Mouse (Mus musculus) intestine, embryonic 15.5 days (tissue): ENCODE data around the gene Umad1. TPM values are rescaled to one million over a fixed set of nuclear protein-coding genes. Genes with fewer than 3 reads are reported as not detected.

Experiments
- ATAC-seq: fragments of 200-750 bp; cut with Nextera tagmentation; 2 replicates; pipeline ENCODE4 v1.8.0; 2017; ENCODE audit warnings: moderate TSS enrichment, moderate library complexity
- H3K27ac ChIP-seq: fragments of 300-500 bp; sonication (generic); 2 replicates; pipeline ENCODE4 v1.5.1; 2015; ENCODE audit warnings: mild to moderate bottlenecking, inconsistent platforms
- H3K27me3 ChIP-seq: fragments of 300-500 bp; sonication (generic); replicated peaks from 2 replicates; pipeline ENCODE4 v1.6.1; 2015; ENCODE audit warnings: inconsistent platforms
- H3K36me3 ChIP-seq: fragments of 300-500 bp; sonication (generic); 2 replicates; pipeline ENCODE4 v1.6.1; 2015; ENCODE audit warnings: inconsistent platforms
- H3K4me1 ChIP-seq: fragments of 300-500 bp; sonication (generic); replicated peaks from 2 replicates; pipeline ENCODE4 v1.6.1; 2015; ENCODE audit warnings: inconsistent platforms
- H3K4me2 ChIP-seq: fragments of 300-500 bp; sonication (generic); replicated peaks from 2 replicates; pipeline ENCODE4 v1.6.1; 2015; ENCODE audit warnings: mild to moderate bottlenecking, inconsistent platforms
- H3K4me3 ChIP-seq: fragments of 300-500 bp; sonication (generic); replicated peaks from 2 replicates; pipeline ENCODE4 v1.5.1; 2015; ENCODE audit warnings: inconsistent platforms
- H3K9ac ChIP-seq: fragments of 300-500 bp; sonication (generic); 2 replicates; pipeline ENCODE4 v1.6.1; 2015; ENCODE audit warnings: inconsistent platforms
- H3K9me3 ChIP-seq: fragments of 300-500 bp; sonication (generic); 2 replicates; pipeline ENCODE4 v1.6.1; 2016; ENCODE audit warnings: inconsistent platforms
- WGBS: fragments of 180-500 bp; shearing (Covaris S2); methylation state at CpG from one replicate; pipeline ENCODE4 v1.1.7; 2015; 5-methylcytosine and 5-hydroxymethylcytosine counted together
- polyA plus RNA-seq: library from polyadenylated mRNA; unstranded; fragments of >200 nt; fragmentation: Nextera tagmentation; extraction: Ambion mirVana; gene quantifications from 2 replicates; pipeline ENCODE4 v1.2.1, GENCODE M21; 2015

The Umad1 gene
- polyA plus RNA-seq, 1 experiment from 2014 or later = 25.5 TPM

DNA sequence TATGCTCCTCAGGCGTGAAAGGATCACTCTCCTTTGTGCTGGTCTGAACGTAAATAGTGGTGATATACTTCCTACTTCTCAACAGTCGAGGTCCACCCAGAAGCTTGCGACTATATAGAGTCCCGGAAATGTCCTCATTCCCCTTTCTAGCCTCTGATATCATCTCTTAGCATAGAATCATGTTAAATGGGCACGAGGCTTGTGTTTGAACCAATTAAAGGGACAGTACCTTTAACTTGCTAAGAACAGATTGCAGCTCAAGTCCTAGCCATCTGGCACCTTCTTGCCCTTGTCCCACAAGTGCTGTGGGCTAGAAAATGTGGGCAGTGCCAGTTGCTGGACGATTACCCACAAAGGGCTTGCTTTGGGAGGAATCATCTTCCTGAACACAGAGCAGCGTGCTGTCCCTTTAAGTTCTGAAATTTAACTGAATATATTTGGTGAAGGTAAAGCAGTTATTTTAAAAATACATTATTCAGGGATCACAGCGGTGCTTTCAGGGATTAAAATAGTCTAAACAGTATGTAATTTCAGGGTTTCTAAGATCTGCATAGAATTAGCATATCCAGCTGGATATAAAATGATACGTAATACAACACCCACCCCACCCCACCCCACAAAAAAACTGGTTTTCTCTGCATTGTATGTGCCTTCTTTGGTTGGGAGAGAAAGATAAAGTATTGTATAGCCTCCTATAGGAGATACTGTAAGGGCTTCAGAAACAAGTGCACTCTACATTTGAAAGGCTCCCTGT lies 153.9 kb downstream of the Umad1 start:
- 77% methylated on average over 10 of the region's 10 CpGs for WGBS
- Histone ChIP-seq H3K4me3 (no peak overlapping the region), H3K36me3 (no peaks in the 10 kb centered on the region), H3K9me3 (no peaks in the 10 kb centered on the region), H3K27ac (no peak overlapping the region), H3K4me2 (no peak overlapping the region), H3K9ac (no peak overlapping the region), H3K4me1 (no peaks in the 10 kb centered on the region), H3K27me3 (no peaks in the 10 kb centered on the region)
- ATAC-seq = no peak

DNA sequence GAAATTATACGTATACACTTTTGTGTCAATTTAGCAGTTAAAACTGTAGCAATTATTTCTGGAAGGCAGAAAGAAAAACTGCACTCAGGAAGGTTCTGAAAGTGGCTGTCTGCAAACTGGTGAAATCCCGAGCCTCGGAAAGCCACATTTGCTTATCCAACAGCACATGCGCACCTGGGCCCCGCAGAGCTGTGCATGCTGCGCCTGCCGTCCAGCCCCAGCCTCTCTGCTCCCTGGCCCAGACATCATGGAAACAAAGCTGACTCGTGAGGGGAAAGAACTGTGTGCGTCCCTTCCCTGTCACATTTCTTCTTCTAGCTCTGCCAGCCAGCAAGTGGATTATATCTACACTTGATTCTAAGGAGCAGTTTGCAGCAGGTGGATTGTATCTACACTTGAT lies 154.9 kb downstream of the Umad1 start:
- 63% methylated on average over 9 of the region's 9 CpGs for WGBS
- no peaks in the 10 kb centered on the region for H3K27me3 ChIP-seq
- no peaks in the 10 kb centered on the region for H3K4me1 ChIP-seq
- no peak for ATAC-seq
- H3K9ac ChIP-seq = no peak overlapping the region
- no peak overlapping the region for H3K4me3 ChIP-seq
- H3K4me2 ChIP-seq = no peak overlapping the region
- H3K36me3 ChIP-seq = no peaks in the 10 kb centered on the region
- H3K27ac ChIP-seq = no peak overlapping the region
- H3K9me3 ChIP-seq = no peaks in the 10 kb centered on the region

GRCm38 (mm10) chr6:8415823-8416222 lies 156.7 kb downstream of the Umad1 start:
- no peak overlapping the region for H3K27ac ChIP-seq
- no peaks in the 10 kb centered on the region for H3K36me3 ChIP-seq
- no peaks in the 10 kb centered on the region for H3K9me3 ChIP-seq
- WGBS = 95% methylated on average over 5 of the region's 5 CpGs
- no peaks in the 10 kb centered on the region for H3K4me1 ChIP-seq
- H3K27me3 ChIP-seq = no peaks in the 10 kb centered on the region
- no peak overlapping the region for H3K9ac ChIP-seq
- ATAC-seq = no peak
- H3K4me2 ChIP-seq = no peak overlapping the region
- no peak overlapping the region for H3K4me3 ChIP-seq

GRCm38 (mm10) chr6:8416802-8417569 lies 157.9 kb downstream of the Umad1 start:
- Histone ChIP-seq H3K9ac (no peak overlapping the region), H3K4me2 (no peak overlapping the region), H3K9me3 (no peaks in the 10 kb centered on the region), H3K4me1 (no peaks in the 10 kb centered on the region), H3K27me3 (no peaks in the 10 kb centered on the region), H3K36me3 (no peaks in the 10 kb centered on the region), H3K27ac (no peak overlapping the region), H3K4me3 (no peak overlapping the region)
- ATAC-seq = no peak
- WGBS = 53% methylated on average over 8 of the region's 8 CpGs

DNA sequence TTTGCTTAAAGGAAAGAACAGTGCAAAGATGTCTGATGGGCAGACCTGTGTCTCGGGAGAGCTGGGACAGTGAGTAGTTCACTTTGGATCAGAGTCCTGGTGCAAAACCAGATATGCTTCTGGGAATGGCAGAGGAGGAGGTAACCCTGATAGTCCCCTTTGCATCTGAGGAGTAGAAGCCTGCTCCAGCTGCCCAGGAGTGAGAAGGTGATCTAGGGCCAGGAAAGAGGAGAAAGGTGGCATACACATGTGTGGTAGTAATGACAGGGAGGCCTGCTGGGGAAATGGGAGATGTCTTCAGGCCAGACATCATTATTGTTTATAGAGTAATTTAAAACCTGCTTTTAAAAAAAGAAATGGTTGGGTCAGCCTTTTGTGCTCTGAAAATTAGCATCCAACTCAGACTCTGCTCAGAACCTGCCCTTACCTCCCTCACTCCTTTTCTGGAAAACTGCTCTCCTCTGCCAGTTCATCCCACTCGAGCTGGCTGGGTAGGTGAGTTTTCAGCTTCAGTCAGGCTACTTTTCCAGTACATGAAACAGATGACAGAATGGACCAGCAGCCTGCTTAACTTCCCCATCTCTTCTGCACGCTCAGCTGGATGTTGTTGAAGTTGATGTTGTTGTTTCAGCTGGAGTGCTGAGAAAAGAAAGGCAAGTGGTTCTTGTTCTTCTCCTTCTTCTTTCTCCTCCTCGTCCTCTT lies 160.5 kb downstream of the Umad1 start:
- Histone ChIP-seq H3K27ac (no peak overlapping the region), H3K9ac (no peak overlapping the region), H3K4me3 (no peak overlapping the region), H3K4me1 (no peaks in the 10 kb centered on the region), H3K27me3 (no peaks in the 10 kb centered on the region), H3K36me3 (no peaks in the 10 kb centered on the region), H3K9me3 (no peaks in the 10 kb centered on the region), H3K4me2 (no peak overlapping the region)
- 66% methylated on average over 4 of the region's 4 CpGs for WGBS
- ATAC-seq = no peak

DNA sequence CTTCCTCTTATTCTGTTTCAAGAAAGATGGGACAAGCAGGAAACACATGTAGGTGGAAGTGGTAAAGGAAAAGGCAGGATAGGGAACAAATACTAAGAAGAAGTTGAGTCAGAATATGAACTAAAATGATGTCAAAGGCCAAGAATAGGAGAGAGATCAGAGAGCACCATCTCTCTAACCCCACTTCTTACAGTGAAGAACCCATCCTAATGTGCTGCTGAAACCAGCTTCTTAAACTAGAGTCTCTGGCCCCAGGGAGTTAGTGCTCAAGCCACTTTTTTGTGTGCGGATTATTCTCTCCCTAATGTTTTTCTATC lies 161.1 kb downstream of the Umad1 start:
- Histone ChIP-seq H3K36me3 (no peaks in the 10 kb centered on the region), H3K9me3 (no peaks in the 10 kb centered on the region), H3K9ac (no peak overlapping the region), H3K4me1 (no peaks in the 10 kb centered on the region), H3K27ac (no peak overlapping the region), H3K4me2 (no peak overlapping the region), H3K27me3 (no peaks in the 10 kb centered on the region), H3K4me3 (no peak overlapping the region)
- no peak for ATAC-seq
- WGBS = 100% methylated on average over 1 of the region's 1 CpGs

GRCm38 (mm10) chr6:8421421-8421820 lies 162.3 kb downstream of the Umad1 start:
- ATAC-seq = peak; percentile 66; the same call in 1 of the 2 replicates
- no peak overlapping the region for H3K9ac ChIP-seq
- WGBS = 72% methylated on average over 5 of the region's 5 CpGs
- H3K4me1 ChIP-seq = no peaks in the 10 kb centered on the region
- no peak overlapping the region for H3K4me2 ChIP-seq
- H3K27me3 ChIP-seq = no peaks in the 10 kb centered on the region
- H3K4me3 ChIP-seq = no peak overlapping the region
- H3K9me3 ChIP-seq = no peaks in the 10 kb centered on the region
- H3K27ac ChIP-seq = no peak overlapping the region
- H3K36me3 ChIP-seq = no peaks in the 10 kb centered on the region

- WGBS = 88% methylated on average over 10 of the region's 10 CpGs
- Histone ChIP-seq H3K4me2 (no peak overlapping the region), H3K27ac (no peak overlapping the region), H3K9me3 (no peaks in the 10 kb centered on the region), H3K27me3 (no peaks in the 10 kb centered on the region), H3K36me3 (no peaks in the 10 kb centered on the region), H3K4me3 (no peak overlapping the region), H3K4me1 (no peaks in the 10 kb centered on the region), H3K9ac (no peak overlapping the region)
- no peak for ATAC-seq
Measured at GRCm38 (mm10) chr6:8421959-8422581, 163.0 kb downstream of the Umad1 start.

DNA sequence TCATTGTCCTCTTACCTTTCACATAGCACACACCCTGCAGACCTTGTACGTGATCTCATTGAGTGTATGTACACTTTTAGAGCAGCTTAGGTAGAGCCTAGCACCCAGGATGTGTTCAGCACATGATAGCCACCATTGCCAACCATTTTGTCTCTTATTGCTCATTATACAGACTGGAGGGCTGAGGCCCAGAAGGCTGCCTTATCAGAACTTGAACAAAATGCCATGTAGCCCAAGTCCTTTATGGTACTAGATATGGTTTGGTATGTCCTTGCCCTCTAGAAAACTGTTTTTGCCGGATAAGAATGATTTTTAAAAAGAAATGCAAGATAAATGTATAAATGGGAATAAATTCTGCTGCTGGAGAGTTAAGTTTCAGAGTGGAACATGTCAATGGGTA lies 164.1 kb downstream of the Umad1 start:
- Histone ChIP-seq H3K36me3 (no peaks in the 10 kb centered on the region), H3K9me3 (no peaks in the 10 kb centered on the region), H3K4me1 (no peaks in the 10 kb centered on the region), H3K27me3 (no peaks in the 10 kb centered on the region), H3K4me2 (no peak overlapping the region), H3K27ac (no peak overlapping the region), H3K9ac (no peak overlapping the region), H3K4me3 (no peak overlapping the region)
- no peak for ATAC-seq
- WGBS = 92% methylated on average over 2 of the region's 2 CpGs

GRCm38 (mm10) chr6:8427692-8428091 lies 168.6 kb downstream of the Umad1 start:
- H3K27me3 ChIP-seq = no peaks in the 10 kb centered on the region
- no peak overlapping the region for H3K4me3 ChIP-seq
- no peaks in the 10 kb centered on the region for H3K36me3 ChIP-seq
- H3K9ac ChIP-seq = no peak overlapping the region
- ATAC-seq = no peak
- H3K4me2 ChIP-seq = no peak overlapping the region
- 62% methylated on average over 5 of the region's 5 CpGs for WGBS
- H3K9me3 ChIP-seq = no peaks in the 10 kb centered on the region
- H3K4me1 ChIP-seq = no peaks in the 10 kb centered on the region
- no peak overlapping the region for H3K27ac ChIP-seq

DNA sequence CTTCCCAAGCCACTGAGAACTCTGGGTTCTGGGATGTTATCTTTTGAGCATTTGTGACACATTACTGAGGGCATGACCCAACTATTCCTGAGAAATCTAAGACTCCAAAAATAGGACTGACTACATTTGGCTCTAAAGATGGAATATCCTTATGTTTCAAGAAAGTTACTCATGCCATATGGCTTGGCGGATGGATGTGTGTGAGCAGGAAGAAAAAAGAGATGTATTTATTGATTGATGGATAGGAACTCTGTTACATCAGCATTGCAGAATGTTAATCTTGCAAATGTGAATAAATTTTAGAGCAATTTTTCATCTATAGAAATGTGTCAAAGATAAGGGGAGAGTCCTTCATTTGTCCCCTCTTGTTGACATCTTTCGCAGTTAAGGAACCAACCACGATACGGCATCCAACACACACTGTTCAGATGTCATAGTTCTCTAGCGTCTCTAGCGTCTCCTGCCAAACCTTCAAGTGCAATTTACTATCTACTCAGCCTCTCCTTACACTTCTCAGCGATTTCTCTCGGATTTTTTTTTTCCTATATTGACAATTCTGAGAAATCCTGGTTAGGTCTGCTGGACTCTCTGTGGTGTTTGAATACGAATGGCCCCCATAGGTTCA lies 171.6 kb downstream of the Umad1 start:
- no peaks in the 10 kb centered on the region for H3K9me3 ChIP-seq
- no peaks in the 10 kb centered on the region for H3K27me3 ChIP-seq
- H3K9ac ChIP-seq = no peak overlapping the region
- ATAC-seq = no peak
- no peak overlapping the region for H3K4me2 ChIP-seq
- 89% methylated on average over 9 of the region's 9 CpGs for WGBS
- no peak overlapping the region for H3K27ac ChIP-seq
- no peaks in the 10 kb centered on the region for H3K4me1 ChIP-seq
- H3K36me3 ChIP-seq = no peaks in the 10 kb centered on the region
- no peak overlapping the region for H3K4me3 ChIP-seq

DNA sequence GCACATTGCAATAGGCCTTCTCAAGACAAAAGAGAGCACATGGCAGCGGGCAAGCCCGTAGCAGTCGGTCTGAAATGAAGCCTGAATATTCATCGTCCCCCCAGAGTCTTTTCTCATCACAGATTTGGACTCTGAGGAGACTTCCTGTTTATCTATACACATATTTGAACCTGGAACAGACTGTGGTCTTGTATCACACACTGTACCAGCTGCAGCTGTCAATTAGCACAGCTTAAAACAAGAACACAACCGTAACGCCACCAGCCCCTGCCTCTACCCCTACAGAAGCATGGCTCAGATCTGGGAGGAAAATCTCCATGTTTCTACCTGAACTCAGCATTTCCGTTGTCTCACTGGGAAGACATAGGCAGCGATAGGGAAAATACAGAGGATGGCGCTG lies 174.1 kb downstream of the Umad1 start:
- Histone ChIP-seq H3K4me1 (no peaks in the 10 kb centered on the region), H3K4me3 (no peak overlapping the region), H3K9ac (no peak overlapping the region), H3K27ac (no peak overlapping the region), H3K36me3 (no peaks in the 10 kb centered on the region), H3K27me3 (no peaks in the 10 kb centered on the region), H3K4me2 (no peak overlapping the region), H3K9me3 (no peaks in the 10 kb centered on the region; the same call in 1 of the 2 replicates)
- WGBS = 79% methylated on average over 9 of the region's 9 CpGs
- no peak for ATAC-seq
